Mouse (Mus musculus) testis, adult 10 weeks (tissue): ENCODE data around the gene Ccdc194. TPM values are rescaled to one million over a fixed set of nuclear protein-coding genes. Genes with fewer than 3 reads are reported as not detected.

Experiments
- polyA plus RNA-seq: library from polyadenylated mRNA; stranded (reverse); fragments of 350-450 nt; fragmentation: Illumina TruSeq; extraction: RNeasy Lipid Tissue Mini Kit (QIAGEN cat#74804); gene quantifications from one replicate; pipeline ENCODE4 v1.2.3, GENCODE M21; 2014; ENCODE audit warnings: low read depth, low replicate concordance

The Ccdc194 gene
- polyA plus RNA-seq = not detected

GRCm38 (mm10) chr8:71525226-71526050, at the start of gene Ccdc194:
Gene Ccdc194, minus strand, starts transcription at chr8:71525711.

GRCm38 (mm10) chr8:71568387-71568937, 43.0 kb upstream of the Ccdc194 start, which contains the start of gene Slc27a1:
Gene Slc27a1, plus strand, starts transcription at chr8:71568882.

GRCm38 (mm10) chr8:71566501-71566900, 41.0 kb upstream of the Ccdc194 start, which contains the start of gene Nxnl1:
Gene Nxnl1, minus strand, starts transcription at chr8:71566601.

GRCm38 (mm10) chr8:71558071-71558957, 32.8 kb upstream of the Ccdc194 start, which contains the start of gene Tmem221:
Gene Tmem221, minus strand, starts transcription at chr8:71558871.

GRCm38 (mm10) chr8:71542632-71543343, 17.3 kb upstream of the Ccdc194 start, which contains the start of gene Mvb12a:
Gene Mvb12a, plus strand, starts transcription at chr8:71542922.

GRCm38 (mm10) chr8:71537028-71537867, 11.7 kb upstream of the Ccdc194 start, which contains the start of gene Bst2:
Gene Bst2, minus strand, starts transcription at chr8:71537456.

GRCm38 (mm10) chr8:71511644-71512043, 13.9 kb downstream of the Ccdc194 start, which contains the start of gene Plvap:
Gene Plvap, minus strand, starts transcription at chr8:71511752.

GRCm38 (mm10) chr8:71487691-71488445, 37.6 kb downstream of the Ccdc194 start, which contains the start of gene Gtpbp3:
Gene Gtpbp3, plus strand, starts transcription at chr8:71488103.

GRCm38 (mm10) chr8:71485142-71486135, 40.1 kb downstream of the Ccdc194 start, which contains the start of gene Ano8:
Gene Ano8, minus strand, starts transcription at chr8:71485963.

Other genes starting within 250 kb of the Ccdc194 start
- gene Use1, start 158.9 kb downstream of the Ccdc194 start, polyA plus RNA-seq = 4.1 TPM
- 6.8 TPM for gene Ocel1, start 154.4 kb downstream of the Ccdc194 start, polyA plus RNA-seq
- gene Nr2f6, start 143.8 kb downstream of the Ccdc194 start, polyA plus RNA-seq = 1.0 TPM
- 0.08 TPM for gene Ushbp1, start 129.9 kb downstream of the Ccdc194 start, polyA plus RNA-seq
- gene Babam1, start 128.8 kb downstream of the Ccdc194 start, polyA plus RNA-seq = 10.7 TPM
- gene Ankle1, start 119.7 kb downstream of the Ccdc194 start, polyA plus RNA-seq = 0.49 TPM
- gene Abhd8, start 62.1 kb downstream of the Ccdc194 start, polyA plus RNA-seq = 2.9 TPM
- 2.6 TPM for gene Mrpl34, start 60.8 kb downstream of the Ccdc194 start, polyA plus RNA-seq
- 12.2 TPM for gene Dda1, start 56.5 kb downstream of the Ccdc194 start, polyA plus RNA-seq
- 0.07 TPM for gene Ano8, start 39.7 kb downstream of the Ccdc194 start, polyA plus RNA-seq
- 0.59 TPM for gene Gtpbp3, start 37.6 kb downstream of the Ccdc194 start, polyA plus RNA-seq
- not detected for gene Plvap, start 14.0 kb downstream of the Ccdc194 start, polyA plus RNA-seq
- 0.88 TPM for gene Bst2, start 11.7 kb upstream of the Ccdc194 start, polyA plus RNA-seq
- gene Mvb12a, start 17.2 kb upstream of the Ccdc194 start, polyA plus RNA-seq = 1.1 TPM
- gene Tmem221, start 33.2 kb upstream of the Ccdc194 start, polyA plus RNA-seq = 0.34 TPM
- gene Nxnl1, start 40.9 kb upstream of the Ccdc194 start, polyA plus RNA-seq = 0.38 TPM
- gene Slc27a1, start 43.2 kb upstream of the Ccdc194 start, polyA plus RNA-seq = 2.4 TPM
- 0.36 TPM for gene Pgls, start 66.5 kb upstream of the Ccdc194 start, polyA plus RNA-seq
- gene Fam129c, start 71.9 kb upstream of the Ccdc194 start, polyA plus RNA-seq = 1.4 TPM
- 17.1 TPM for gene Colgalt1, start 85.3 kb upstream of the Ccdc194 start, polyA plus RNA-seq
- 0.04 TPM for gene Unc13a, start 146.0 kb upstream of the Ccdc194 start, polyA plus RNA-seq
- 0.06 TPM for gene Jak3, start 150.6 kb upstream of the Ccdc194 start, polyA plus RNA-seq
- gene Insl3, start 163.5 kb upstream of the Ccdc194 start, polyA plus RNA-seq = 108 TPM
- 0.13 TPM for gene B3gnt3, start 176.1 kb upstream of the Ccdc194 start, polyA plus RNA-seq
- not detected for gene Fcho1, start 200.0 kb upstream of the Ccdc194 start, polyA plus RNA-seq